Comparison of ENCODE assay signal across 8 mouse cellular contexts in genomic region chr15:103178137-103178536, GRCm38 (mm10). TPM values are rescaled to one million over a fixed set of nuclear protein-coding genes. Genes with fewer than 3 reads are reported as not detected.
DNase-seq lines count a peak whose midpoint lies in the region; ATAC-seq and TF ChIP-seq lines count a peak whose summit lies in the region.

No protein-coding gene starts in this region.

- TF ChIP-seq RAD21 in CH12.LX (IDR thresholded peaks at IDR 0.05; ENCODE audit: low read depth, low read length): peak; percentile 39

- H3K9ac ChIP-seq in heart, postnatal 0 days (replicated peaks; ENCODE audit: low read depth, low read length): no peak overlapping the region
- H3K9ac ChIP-seq in CH12.LX (ENCODE audit: insufficient read depth, low read depth): no peak overlapping the region
- H3K9ac ChIP-seq in liver, embryonic 12.5 days: no peak overlapping the region

- H3K27me3 ChIP-seq in heart, postnatal 0 days (ENCODE audit: control insufficient read depth, insufficient read depth, low read length): peaks cover 88% of the 10 kb centered on the region
- peaks cover 75% of the 10 kb centered on the region for H3K27me3 ChIP-seq in CH12.LX (replicated peaks)
- peaks cover 100% of the 10 kb centered on the region for H3K27me3 ChIP-seq in liver, embryonic 12.5 days (replicated peaks)

- H3K79me2 ChIP-seq in CH12.LX (replicated peaks; ENCODE audit: control insufficient read depth, extremely low read depth, insufficient read depth, poor library complexity, severe bottlenecking): no peaks in the 10 kb centered on the region

- peak; percentile 72 for TF ChIP-seq CTCF in heart, postnatal 0 days (IDR thresholded peaks at IDR 0.05; ENCODE audit: low read depth)
- TF ChIP-seq CTCF in CH12.LX (conservative IDR thresholded peaks at IDR 0.05 in 1 of 2, IDR thresholded peaks at IDR 0.05 in 1 of 2; ENCODE audit: low read depth in 2 of 2, low read length in 2 of 2): peak; percentile 78 to 84

- no peak for TF ChIP-seq POLR2A in CH12.LX (IDR thresholded peaks at IDR 0.05; ENCODE audit: low read depth, low read length)

- no peak for ATAC-seq in heart, postnatal 0 days (ENCODE audit: insufficient read depth, low read depth)
- ATAC-seq in liver, embryonic 12.5 days: no peak

- no peak overlapping the region for H3K27ac ChIP-seq in heart, postnatal 0 days (ENCODE audit: low read depth)
- H3K27ac ChIP-seq in CH12.LX (ENCODE audit: insufficient read depth, low read depth): no peak overlapping the region
- H3K27ac ChIP-seq in liver, embryonic 12.5 days: no peak overlapping the region

- no peak overlapping the region for H3K4me2 ChIP-seq in heart, postnatal 0 days (ENCODE audit: low read depth, low read length)
- H3K4me2 ChIP-seq in CH12.LX (ENCODE audit: insufficient read depth, low read depth, poor library complexity, severe bottlenecking): no peak overlapping the region
- H3K4me2 ChIP-seq in liver, embryonic 12.5 days: peak overlapping the region; percentile 35; the same call in 1 of the 2 replicates

- no peak for TF ChIP-seq EP300 in heart, postnatal 0 days (IDR thresholded peaks at IDR 0.05; ENCODE audit: low read depth)
- no peak for TF ChIP-seq EP300 in CH12.LX (IDR thresholded peaks at IDR 0.05; ENCODE audit: low read length)

- DNase-seq in heart, postnatal 0 days (ENCODE audit: low spot score): no peak
- no peak for DNase-seq in heart, adult 9 months (ENCODE audit: low spot score in 2 of 2)
- no peak for DNase-seq in CH12.LX (ENCODE audit: extremely low read depth)
- DNase-seq in embryo, embryonic 10.5 days (ENCODE audit: low spot score): peak; percentile 82
- DNase-seq in thymus, postnatal 0 days (ENCODE audit: low spot score): peak; percentile 59
- no peak for DNase-seq in right cerebral cortex, adult 18-20 months
- DNase-seq in gastrocnemius, adult 8-10 months (ENCODE audit: low spot score in 2 of 2): no peak

- WGBS in heart, postnatal 0 days: 10% methylated on average over 12 of the region's 12 CpGs
- 5% methylated on average over 12 of the region's 12 CpGs for WGBS in liver, embryonic 12.5 days (ENCODE audit: insufficient replicate concordance)

- H3K36me3 ChIP-seq in heart, postnatal 0 days (replicated peaks; ENCODE audit: control insufficient read depth, insufficient read depth, low read length): no peaks in the 10 kb centered on the region
- H3K36me3 ChIP-seq in CH12.LX (replicated peaks in 1 of 2; ENCODE audit: control insufficient read depth in 1 of 2, insufficient read depth in 1 of 2, low read length in 1 of 2): no peaks in the 10 kb centered on the region
- H3K36me3 ChIP-seq in liver, embryonic 12.5 days: no peaks in the 10 kb centered on the region

- in situ Hi-C loops in CH12.LX (cut with MboI; ENCODE audit: low pct_ligation_motif_present, low pct_unique_long_range_greater_than_20kb, low sequenced_read_pairs): loop anchor here (10.0 kb wide), 1 partner anchor 163 kb away; the partner anchor contains the start of gene Hoxc4

- H3K4me3 ChIP-seq in heart, postnatal 0 days (ENCODE audit: low read depth, low read length): no peak overlapping the region
- no peak overlapping the region for H3K4me3 ChIP-seq in CH12.LX (replicated peaks in 1 of 3; ENCODE audit: low read depth in 2 of 3, low read length in 2 of 3, poor library complexity in 1 of 3)
- no peak overlapping the region for H3K4me3 ChIP-seq in liver, embryonic 12.5 days

- no peaks in the 10 kb centered on the region for H3K9me3 ChIP-seq in heart, postnatal 0 days (replicated peaks; ENCODE audit: control insufficient read depth, low read length)
- H3K9me3 ChIP-seq in CH12.LX (replicated peaks; ENCODE audit: low read length): no peaks in the 10 kb centered on the region
- H3K9me3 ChIP-seq in liver, embryonic 12.5 days (replicated peaks): no peaks in the 10 kb centered on the region

- dilution Hi-C loops in CH12.LX (cut with MboI; ENCODE audit: extremely low pct_ligation_motif_present, extremely low pct_unique_long_range_greater_than_20kb, low sequenced_read_pairs): loop anchor here (10.0 kb wide), 1 partner anchor 183 kb away; the partner anchor contains the start of genes Hoxc6 and Hoxc8

- H3K4me1 ChIP-seq in heart, postnatal 0 days (ENCODE audit: control insufficient read depth, insufficient read depth): peaks cover 6% of the 10 kb centered on the region
- peaks cover 8 to 41% of the 10 kb centered on the region in 2 experiments for H3K4me1 ChIP-seq in CH12.LX (ENCODE audit: control insufficient read depth in 1 of 2, insufficient read depth in 2 of 2)
- peaks cover 22% of the 10 kb centered on the region for H3K4me1 ChIP-seq in liver, embryonic 12.5 days

TF ChIP-seq in CH12.LX, 34 proteins besides CTCF, POLR2A, EP300 and RAD21:
- TF ChIP-seq USF2 (conservative IDR thresholded peaks at IDR 0.05; ENCODE audit: low read depth, low read length) (no peak), BHLHE40 (IDR thresholded peaks at IDR 0.05; ENCODE audit: low read depth, low read length) (no peak), MAX (IDR thresholded peaks at IDR 0.05; ENCODE audit: low read length) (no peak), HCFC1 (IDR thresholded peaks at IDR 0.05; ENCODE audit: low read depth, low read length) (no peak), IRF4 (IDR thresholded peaks at IDR 0.05; ENCODE audit: low read depth, low read length) (no peak), SMC3 (IDR thresholded peaks at IDR 0.05; ENCODE audit: low read depth, low read length) (peak; percentile 73)
TF ChIP-seq in CH12.LX: peak in this region for 1.

RNA-seq across cellular contexts. Expression of gene Smug1, which starts 11.2 kb away (rescaled TPM):
- 15.7 and 18.2 TPM in 2 replicates for total RNA-seq in heart, postnatal 0 days (2014; rRNA removed; ENCODE audit: low replicate concordance)
- polyA plus RNA-seq in heart, postnatal 0 days (2015; fragmentation: Nextera tagmentation; extraction: Ambion mirVana): 10.0 and 10.1 TPM in 2 replicates
- total RNA-seq in CH12.LX (2012; rRNA removed): 7.3 and 7.8 TPM in 2 replicates
- total RNA-seq in CH12.LX (2014; rRNA removed): 9.5 and 9.8 TPM in 2 replicates
- 6.1 and 7.3 TPM in 2 replicates for polyA plus RNA-seq in CH12.LX (2012; ENCODE audit: insufficient read length, low read depth)
- polyA plus RNA-seq in liver, embryonic 12.5 days (2016; fragmentation: Nextera tagmentation; extraction: Ambion mirVana): 6.7 and 7.8 TPM in 2 replicates
- polyA plus RNA-seq in thymus, postnatal 0 days (2015; fragmentation: Nextera tagmentation; extraction: Ambion mirVana): 7.5 and 8.9 TPM in 2 replicates
- total RNA-seq in gastrocnemius, adult 8-10 months (2022): 10 to 100 TPM in 3 of 4 experiments, 1 to 10 TPM in 1; 10.0 to 19.3 (median 12.3) TPM

Comparison
In these comparisons a context has a peak if more than half of its experiments do, and no peak if none do; other contexts are left out.
1. DNase-seq: peak in embryo, embryonic 10.5 days (single experiment) and thymus, postnatal 0 days (single experiment); none in heart, postnatal 0 days (single experiment), heart, adult 9 months (0 of 2), CH12.LX (single experiment), right cerebral cortex, adult 18-20 months (single experiment) and gastrocnemius, adult 8-10 months (0 of 2).